Mouse (Mus musculus) gonadal fat pad, adult 2 months (tissue): ENCODE results near the gene Galnt18. TPM values are rescaled to one million over a fixed set of nuclear protein-coding genes. Genes with fewer than 3 reads are reported as not detected.

Experiments used
- DNase-seq: peaks from one replicate; pipeline ENCODE4 v3.0.0-alpha.2; 2012; ENCODE audit warnings: low read depth
- polyA plus RNA-seq: library from polyadenylated mRNA; depleted of rRNA; stranded (reverse); fragments of >200 nt; gene quantifications from 2 replicates; pipeline ENCODE4 v1.2.3, GENCODE M21; 2012

Galnt18 gene
- polyA plus RNA-seq, 1 experiment, result 38.2 TPM

DNA sequence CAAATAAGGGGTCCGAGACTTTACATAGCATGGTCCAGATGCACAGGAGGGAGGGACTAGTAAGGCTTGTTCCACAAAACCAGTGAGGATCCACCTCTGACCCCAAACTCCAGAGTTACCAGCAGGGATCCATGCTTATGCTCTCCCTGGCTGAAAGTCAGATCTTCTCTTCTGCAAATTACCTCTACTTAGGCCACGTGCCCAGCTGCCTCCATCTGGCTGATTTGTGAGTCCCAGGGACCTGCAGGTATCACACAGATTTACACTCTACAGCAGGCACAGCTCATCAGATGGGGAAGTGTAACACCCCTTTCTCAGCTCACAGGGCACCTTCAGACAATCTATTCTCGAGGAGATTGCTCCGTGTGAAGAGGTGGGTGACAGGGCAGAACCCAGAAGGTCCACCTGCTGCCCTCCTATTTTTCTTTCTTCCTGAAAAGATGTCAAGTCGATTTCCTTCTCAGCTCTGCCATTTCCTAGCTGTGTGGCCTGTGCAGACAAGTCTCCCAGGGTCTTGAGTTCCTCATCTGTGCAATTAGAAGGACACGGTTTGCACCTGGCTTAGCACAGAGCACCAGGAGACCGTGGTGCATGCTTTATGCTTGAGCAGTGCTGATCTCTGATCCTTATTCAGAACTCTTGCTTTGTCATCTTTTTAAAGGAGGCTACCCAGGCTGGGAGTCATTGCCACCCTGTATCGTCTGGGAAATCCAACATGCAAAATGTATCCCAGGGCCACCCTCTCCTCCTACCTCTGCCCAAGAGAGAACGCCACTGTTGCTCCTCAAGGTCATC is 216.3 kb downstream of the Galnt18 start:
- no peak for DNase-seq

DNA sequence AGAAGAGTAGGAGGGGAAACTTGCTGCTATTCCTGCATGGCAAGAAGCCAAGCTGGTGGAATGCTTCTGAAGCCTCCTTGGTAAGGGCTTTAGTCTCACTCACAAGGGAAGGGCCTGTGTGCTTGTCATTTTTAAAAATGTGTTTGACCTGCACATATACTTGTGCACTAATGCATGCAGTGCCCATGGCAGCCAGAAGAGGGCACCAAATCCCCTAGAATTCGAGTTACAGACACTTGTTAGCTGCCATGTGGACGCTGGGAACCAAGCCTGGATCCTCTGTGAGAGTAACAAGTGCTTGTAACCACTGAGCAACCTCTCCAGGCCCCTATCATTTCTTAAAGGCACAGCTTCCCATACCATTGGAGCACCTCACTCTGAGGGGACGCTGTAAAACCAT is 219.7 kb downstream of the Galnt18 start:
- no peak for DNase-seq

DNA sequence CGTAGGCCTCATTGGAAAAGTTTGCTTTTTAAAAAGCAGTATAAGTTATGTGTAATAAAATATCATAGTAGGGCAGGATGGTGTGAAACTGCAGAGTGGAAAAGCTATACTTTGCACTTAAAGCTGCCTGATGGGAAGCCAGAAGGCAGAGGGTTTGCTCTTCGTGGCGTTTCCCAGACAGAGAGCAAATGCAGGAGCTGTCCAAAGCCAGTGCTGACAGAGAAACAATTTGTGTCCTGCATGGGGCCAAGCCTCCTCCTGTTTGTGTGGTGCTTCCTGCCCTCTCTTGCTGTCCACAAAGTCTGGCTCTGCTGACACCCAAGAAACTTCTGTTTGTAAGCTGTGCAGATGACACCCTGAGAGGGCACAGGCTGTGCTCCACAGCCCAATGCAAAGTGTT is 220.8 kb downstream of the Galnt18 start:
- no peak for DNase-seq

- DNase-seq, result no peak
Observed at GRCm38 (mm10) chr7:111550987-111551386, 228.8 kb downstream of the Galnt18 start.

DNA sequence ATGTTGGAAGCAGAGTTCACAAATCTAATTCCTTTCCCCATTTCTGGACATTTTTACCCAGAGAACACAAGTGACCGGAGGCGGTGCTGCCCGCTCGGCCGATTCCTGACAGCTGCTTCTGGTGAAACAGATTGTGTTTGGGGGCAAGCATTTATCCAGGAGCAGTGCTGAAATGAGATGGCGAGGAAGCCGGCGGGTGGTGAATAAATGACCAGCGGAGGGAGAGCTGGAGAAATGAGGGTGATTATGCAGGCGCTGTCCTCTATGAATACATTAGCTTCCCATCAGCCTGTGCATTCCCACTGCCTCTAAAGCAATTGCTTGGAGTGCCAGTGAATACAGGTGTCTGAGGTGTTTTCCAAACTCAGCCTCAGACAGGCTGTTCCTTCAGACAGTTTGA is 232.7 kb downstream of the Galnt18 start:
- DNase-seq, result no peak

DNA sequence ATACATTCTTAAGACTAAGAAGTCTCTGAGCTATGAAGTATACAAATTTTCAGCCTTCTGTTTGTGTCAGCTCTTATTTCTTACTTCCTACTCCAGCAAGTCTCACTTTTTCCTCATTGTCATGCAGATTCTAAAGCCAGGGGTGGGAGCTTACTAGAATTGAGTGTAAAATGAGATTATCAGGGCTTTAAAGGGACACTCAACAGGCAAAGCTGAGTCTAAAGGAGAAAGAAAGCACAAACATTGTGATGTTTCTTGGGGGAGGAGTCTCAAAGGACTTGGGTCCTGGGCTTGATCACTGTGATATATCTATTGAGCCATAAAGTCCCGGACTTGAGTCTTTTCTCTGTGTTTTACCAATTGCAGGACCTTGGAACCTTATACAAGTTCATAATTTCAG is 234.2 kb downstream of the Galnt18 start:
- DNase-seq, result no peak

DNA sequence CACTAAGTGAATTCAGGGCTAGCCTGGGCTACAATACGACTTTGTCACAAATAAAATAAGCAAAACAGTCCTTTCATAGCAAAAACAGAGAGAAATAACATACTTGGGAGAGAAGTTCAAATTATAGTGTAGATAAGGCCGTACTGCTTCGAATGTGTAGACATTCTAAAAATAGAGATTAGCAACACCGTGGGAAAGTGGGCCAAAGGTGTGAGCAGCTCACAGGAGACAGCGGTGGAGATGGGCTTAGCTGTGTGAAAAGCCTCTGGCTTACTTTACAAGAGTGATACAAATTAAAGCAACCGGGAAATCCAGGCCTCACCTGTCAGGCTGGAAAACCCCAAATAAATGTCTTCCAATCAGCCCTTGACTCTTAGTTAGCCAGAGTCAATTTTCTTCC is 241.8 kb downstream of the Galnt18 start:
- no peak for DNase-seq

GRCm38 (mm10) chr7:111534826-111535405 is 244.9 kb downstream of the Galnt18 start:
- DNase-seq, result no peak

GRCm38 (mm10) chr7:111528961-111529643 is 250.7 kb downstream of the Galnt18 start:
- DNase-seq, result no peak

DNA sequence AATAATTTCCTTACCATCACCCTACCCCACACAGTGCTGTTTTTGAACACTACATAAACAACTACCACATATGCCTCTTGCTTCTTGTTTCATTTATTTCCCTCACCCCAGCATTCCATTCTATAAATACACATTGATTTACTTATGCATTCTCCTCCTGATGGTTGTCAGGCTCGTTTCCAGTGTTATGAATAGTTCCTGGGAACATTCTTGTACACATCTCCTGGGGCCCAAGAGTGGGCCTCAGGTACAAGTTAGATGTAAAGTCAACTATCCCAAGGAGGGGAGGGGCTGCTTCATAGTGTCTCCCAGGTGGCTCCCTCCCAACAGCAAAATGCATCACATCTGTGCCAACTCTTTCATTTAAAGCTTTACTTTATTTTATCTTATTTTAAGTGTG is 251.3 kb downstream of the Galnt18 start:
- no peak for DNase-seq

GRCm38 (mm10) chr7:111520881-111521280 is 258.9 kb downstream of the Galnt18 start:
- no peak for DNase-seq

DNA sequence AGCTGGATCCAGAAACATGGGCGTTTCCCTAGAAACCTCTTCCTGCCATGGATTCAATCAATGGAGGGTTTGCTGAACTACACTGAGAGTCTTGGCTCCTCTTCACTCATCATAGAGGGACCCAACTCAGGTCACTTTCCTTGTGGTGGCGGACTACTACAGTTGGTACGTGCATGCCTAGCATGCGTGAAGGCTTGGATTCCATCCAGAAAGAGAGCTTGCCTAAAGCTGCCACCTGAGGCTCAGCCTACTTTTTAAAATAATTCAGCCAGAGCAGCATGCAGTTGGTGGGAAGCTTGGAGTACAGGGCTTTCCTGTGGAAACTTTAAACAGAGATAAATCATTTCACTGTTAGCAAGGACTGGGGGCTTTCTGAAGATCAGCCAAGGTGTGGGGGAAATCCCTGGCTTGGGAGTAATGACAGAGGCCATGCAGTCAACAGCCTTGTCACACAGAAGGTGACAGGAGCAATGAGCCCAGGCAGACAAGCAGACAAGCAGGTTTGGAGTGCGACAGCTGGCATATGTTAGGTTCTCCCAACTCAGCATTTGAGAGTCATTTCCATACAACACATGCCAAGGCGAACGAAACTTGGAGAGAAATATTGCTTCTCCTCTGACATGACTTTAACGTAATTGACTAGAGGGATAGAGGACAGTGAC is 261.1 kb downstream of the Galnt18 start:
- DNase-seq, result no peak

DNA sequence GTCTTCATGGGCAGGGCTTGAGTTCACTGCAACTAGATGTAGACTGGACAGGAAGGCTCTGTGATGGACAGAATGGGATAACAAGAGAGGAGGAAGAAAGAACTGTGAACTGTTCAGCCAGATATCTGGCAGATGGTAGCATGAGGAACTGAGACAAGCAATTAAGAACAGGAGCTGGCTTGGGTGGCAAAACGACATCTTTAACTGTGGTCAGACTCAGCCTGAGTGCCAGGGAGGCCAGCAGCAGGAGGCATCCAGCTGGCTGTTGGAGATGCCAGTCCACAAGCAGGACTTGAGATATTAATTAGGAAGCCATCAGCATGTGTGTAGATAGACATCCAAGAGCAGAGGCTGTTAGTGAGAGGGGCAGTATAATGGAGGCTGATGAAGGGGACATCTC is 262.9 kb downstream of the Galnt18 start:
- DNase-seq, result no peak

DNA sequence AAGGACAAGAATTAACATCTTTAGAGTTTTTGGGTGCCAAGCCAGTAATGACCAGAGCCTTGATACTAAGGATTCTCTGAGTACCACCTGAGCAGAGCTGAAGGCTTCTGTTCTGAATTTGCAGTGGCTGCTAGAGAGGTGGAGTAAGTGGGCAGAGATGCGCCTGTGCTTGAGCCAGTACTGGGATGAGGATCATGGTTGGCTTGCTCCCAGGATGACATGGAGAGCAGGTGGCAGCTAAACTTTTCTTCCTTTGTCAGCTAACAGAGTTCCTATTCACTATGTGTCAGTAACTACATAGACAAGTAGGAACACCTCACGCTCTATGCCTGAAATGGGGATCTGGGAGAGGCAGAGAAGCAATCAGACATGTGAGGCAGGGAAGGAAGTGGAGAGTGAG is 264.3 kb downstream of the Galnt18 start:
- no peak for DNase-seq

GRCm38 (mm10) chr7:111509167-111509854 is 270.5 kb downstream of the Galnt18 start:
- no peak for DNase-seq

GRCm38 (mm10) chr7:111500616-111501015 is 279.2 kb downstream of the Galnt18 start:
- DNase-seq, result no peak

GRCm38 (mm10) chr7:111499255-111499790 is 280.5 kb downstream of the Galnt18 start:
- DNase-seq, result no peak

GRCm38 (mm10) chr7:111497191-111497590 is 282.6 kb downstream of the Galnt18 start:
- no peak for DNase-seq

DNA sequence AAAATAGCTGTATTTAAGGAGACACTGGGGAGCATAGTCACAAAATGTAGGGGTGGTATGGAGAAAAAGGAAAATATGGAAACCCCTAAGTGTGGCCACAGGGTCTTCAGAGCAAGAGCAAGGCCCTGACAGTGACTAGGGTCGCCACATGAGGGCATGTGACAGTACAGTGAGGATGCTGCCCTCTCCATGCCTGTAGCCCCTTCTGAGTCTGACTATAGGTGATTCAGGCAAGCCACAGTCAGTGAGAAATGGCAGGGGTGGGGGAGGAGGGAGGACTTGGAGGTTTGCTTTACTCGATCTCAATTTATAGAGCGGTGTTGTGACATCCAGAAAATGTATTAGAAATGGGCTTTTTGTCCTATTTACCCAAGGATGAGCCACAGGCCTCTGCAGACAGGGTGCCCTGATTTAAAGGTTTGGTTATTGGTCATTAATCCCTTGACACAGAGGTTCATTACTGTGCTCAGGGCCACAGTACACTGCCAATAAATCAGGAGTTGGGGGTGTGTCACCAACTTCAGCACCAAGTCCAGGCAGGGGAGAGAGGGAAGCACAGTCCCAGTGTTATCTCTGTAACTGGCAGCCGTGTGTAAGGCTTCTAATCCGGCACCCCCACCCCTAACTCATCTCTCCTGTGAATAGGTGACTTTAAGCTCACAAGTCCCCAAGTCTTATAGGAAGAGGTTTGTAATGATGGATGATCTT is 287.4 kb downstream of the Galnt18 start:
- no peak for DNase-seq

- no peak for DNase-seq
Observed at GRCm38 (mm10) chr7:111491566-111491965, 288.2 kb downstream of the Galnt18 start.

GRCm38 (mm10) chr7:111486811-111487333 is 292.9 kb downstream of the Galnt18 start:
- DNase-seq, result no peak
